8 mouse cellular contexts compared by ENCODE assay signal in the genomic region with DNA sequence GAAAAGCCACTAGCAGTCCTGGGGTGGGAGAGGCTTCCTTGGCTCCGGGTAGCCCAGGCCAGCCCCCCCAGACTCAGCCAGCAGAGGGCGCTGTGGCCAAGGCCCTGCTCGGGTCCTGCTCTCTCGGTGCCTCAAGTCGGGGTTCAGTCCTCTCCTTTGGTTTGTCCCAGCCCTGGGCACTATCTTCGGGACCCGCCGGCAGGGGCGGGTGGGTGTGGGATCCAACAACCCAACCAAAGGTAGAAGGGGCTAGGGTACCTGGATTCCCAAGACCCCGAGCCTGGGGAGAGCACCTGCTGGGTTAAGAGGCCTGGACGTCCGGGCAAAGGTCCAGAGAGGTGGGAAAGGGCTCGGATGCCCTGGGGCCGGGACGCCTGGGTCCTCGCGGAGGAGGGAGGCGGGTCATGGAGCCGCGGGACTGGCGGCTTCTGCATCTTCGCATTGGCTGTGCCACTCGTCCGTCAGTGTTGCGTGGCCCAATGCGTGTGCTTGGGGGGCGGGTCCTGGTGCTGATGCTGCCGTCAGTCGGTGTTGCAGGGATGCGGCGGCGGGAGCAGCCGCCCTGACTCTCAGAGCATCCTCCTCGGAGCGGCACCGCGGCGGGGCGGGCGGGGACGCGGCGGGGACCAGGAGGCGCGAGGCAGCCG. TPM values are rescaled to one million over a fixed set of nuclear protein-coding genes. Genes with fewer than 3 reads are reported as not detected.
DNase-seq lines count a peak whose midpoint lies in the region; ATAC-seq and TF ChIP-seq lines count a peak whose summit lies in the region.

Gene Nrxn2 (plus strand): TSS at position 499 of the 647 bp plus-strand sequence.

- 2% methylated on average over 46 of the region's 46 CpGs for WGBS in lung, embryonic 15.5 days
- WGBS in thymus, adult 2 months = 2% methylated on average over 46 of the region's 46 CpGs

- DNase-seq in MN1 (ENCODE audit: low spot score) = peak; percentile 95
- peak; percentile 95 for DNase-seq in cerebellum, adult 8-10 months
- DNase-seq in forelimb bud, embryonic 11.5 days (ENCODE audit: low read depth, low spot score) = peak; percentile 79
- peak; percentile 77 for DNase-seq in layer of hippocampus, adult 9-10 months (ENCODE audit: low spot score)
- DNase-seq in ovary, adult 18-20 months (ENCODE audit: low spot score) = peak; percentile 71
- DNase-seq in thymus, adult 2 months = peak; percentile 82

- H3K4me2 ChIP-seq in lung, embryonic 15.5 days = peak within 1 kb of the TSS; percentile 98

- H3K36me3 ChIP-seq in lung, embryonic 15.5 days = no peaks in the 10 kb centered on the region
- peaks cover 7% of the 10 kb centered on the region; the same call in 1 of the 2 replicates for H3K36me3 ChIP-seq in thymus, adult 2 months (ENCODE audit: control insufficient read depth, insufficient read depth, low read length)

- no peak within 1 kb of the TSS for H3K27ac ChIP-seq in lung, embryonic 15.5 days
- H3K27ac ChIP-seq in thymus, adult 2 months (ENCODE audit: control insufficient read depth, insufficient read depth, low read length) = no peak within 1 kb of the TSS

- peak within 1 kb of the TSS; percentile 24; the same call in 1 of the 2 replicates for H3K9ac ChIP-seq in lung, embryonic 15.5 days

- H3K9me3 ChIP-seq in lung, embryonic 15.5 days = no peaks in the 10 kb centered on the region

- peak; percentile 94 for TF ChIP-seq CTCF in thymus, adult 2 months (IDR thresholded peaks at IDR 0.05; ENCODE audit: borderline replicate concordance, control insufficient read depth, extremely low read depth, insufficient read depth, low read length, poor library complexity)

- peak within 1 kb of the TSS; percentile 47 for H3K4me3 ChIP-seq in lung, embryonic 15.5 days
- H3K4me3 ChIP-seq in thymus, adult 2 months (ENCODE audit: control insufficient read depth, insufficient read depth, low read length) = peak within 1 kb of the TSS; percentile 42

- no peak for TF ChIP-seq POLR2A in thymus, adult 2 months (IDR thresholded peaks at IDR 0.05; ENCODE audit: control insufficient read depth, extremely low read depth, insufficient read depth, low read length, poor library complexity)

- peaks cover 61% of the 10 kb centered on the region for H3K27me3 ChIP-seq in lung, embryonic 15.5 days
- H3K27me3 ChIP-seq in thymus, adult 2 months (ENCODE audit: control insufficient read depth, insufficient read depth, low read length) = no peaks in the 10 kb centered on the region; the same call in 1 of the 2 replicates

- ATAC-seq in hematopoietic stem cell, adult 5-6 weeks (replicated peaks in 1 of 2; ENCODE audit: insufficient read depth in 1 of 2, low FRiP score in 2 of 2, low TSS enrichment in 1 of 2, low read depth in 1 of 2, poor library complexity in 2 of 2, severe bottlenecking in 2 of 2) = peak; percentile 80 to 91
- peak; percentile 75; the same call in 1 of the 2 replicates for ATAC-seq in lung, embryonic 15.5 days (ENCODE audit: borderline replicate concordance, extremely low read depth, low FRiP score, low TSS enrichment)

- H3K4me1 ChIP-seq in lung, embryonic 15.5 days = peaks cover 20% of the 10 kb centered on the region
- H3K4me1 ChIP-seq in thymus, adult 2 months (replicated peaks; ENCODE audit: control insufficient read depth, insufficient read depth, low read length) = peaks cover 5% of the 10 kb centered on the region; the same call in 1 of the 2 replicates

RNA-seq across cellular contexts. Expression of gene Nrxn2, which starts in this region (rescaled TPM):
- 0.25 and 0.44 TPM in 2 replicates for total RNA-seq in hematopoietic stem cell, adult 5-6 weeks (2017)
- polyA plus RNA-seq in lung, embryonic 15.5 days (2015; fragmentation: Nextera tagmentation; extraction: Ambion mirVana) = 0.58 and 0.97 TPM in 2 replicates
- polyA plus RNA-seq in thymus, adult 2 months (2012; rRNA removed) = 1.2 and 1.5 TPM in 2 replicates

Comparison
In these comparisons a context has a peak if more than half of its experiments do, and no peak if none do; other contexts are left out.
1. Peak in ATAC-seq in hematopoietic stem cell, adult 5-6 weeks; RNA of the gene not detected or under 1 TPM.
2. Peak in ATAC-seq, H3K4me3 ChIP-seq, H3K9ac ChIP-seq and H3K4me2 ChIP-seq in lung, embryonic 15.5 days; RNA of the gene not detected or under 1 TPM.